Mouse (Mus musculus): ENCODE data around the gene Wdr45.

The Wdr45 gene

DNA sequence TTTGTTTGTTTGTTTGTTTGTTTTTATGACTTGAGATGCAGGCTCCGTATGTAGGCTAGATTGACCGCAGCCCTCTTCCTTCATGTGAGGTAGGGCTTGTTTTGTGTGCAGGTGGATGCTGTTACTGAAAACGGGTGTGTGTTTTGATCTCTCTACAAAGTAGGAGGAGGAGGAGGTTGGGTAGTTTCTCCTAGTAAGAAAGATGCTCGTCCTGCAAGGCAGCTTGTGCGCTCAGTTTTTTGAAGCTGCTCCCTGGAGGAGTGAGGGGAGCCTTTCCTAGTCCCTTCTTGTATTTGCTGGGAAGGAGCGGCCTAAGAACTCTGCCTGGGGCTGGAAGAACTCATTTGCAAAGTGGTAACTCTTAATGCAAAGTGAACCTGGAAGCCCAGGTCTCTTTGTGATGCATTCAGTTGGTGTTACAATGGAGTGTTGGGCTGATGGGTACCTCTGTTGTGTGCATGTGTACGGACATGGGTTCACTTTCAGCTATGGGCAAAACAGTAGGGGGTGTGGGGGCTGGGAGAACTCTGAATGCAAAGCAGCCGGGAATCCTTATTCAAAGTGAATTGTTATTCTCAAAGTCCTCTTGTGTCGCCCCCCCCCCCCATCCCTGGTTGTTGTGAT is 50.6 kb downstream of the Wdr45 start:
- no peak for DNase-seq (ENCODE audit: low spot score)

DNA sequence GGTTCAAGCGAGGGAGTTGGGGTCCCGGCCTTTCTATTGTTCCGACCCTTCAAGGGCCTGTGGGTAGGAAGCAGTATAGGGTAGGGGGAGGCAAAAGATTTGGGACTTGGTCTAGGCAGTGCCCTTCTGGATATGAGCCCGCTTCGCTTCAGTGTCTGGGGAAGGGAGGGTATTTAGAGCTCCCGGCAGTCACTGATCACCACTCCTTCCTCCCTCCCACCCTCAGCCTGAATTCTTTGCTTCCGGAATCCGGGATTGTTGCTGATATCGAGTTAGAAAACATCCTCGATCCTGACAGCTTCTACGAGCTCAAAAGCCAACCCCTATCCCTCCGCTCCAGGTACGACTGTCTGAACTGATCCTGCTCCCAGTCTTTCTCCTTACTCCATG is 51.1 kb downstream of the Wdr45 start:
- DNase-seq (ENCODE audit: low spot score), result no peak

DNA sequence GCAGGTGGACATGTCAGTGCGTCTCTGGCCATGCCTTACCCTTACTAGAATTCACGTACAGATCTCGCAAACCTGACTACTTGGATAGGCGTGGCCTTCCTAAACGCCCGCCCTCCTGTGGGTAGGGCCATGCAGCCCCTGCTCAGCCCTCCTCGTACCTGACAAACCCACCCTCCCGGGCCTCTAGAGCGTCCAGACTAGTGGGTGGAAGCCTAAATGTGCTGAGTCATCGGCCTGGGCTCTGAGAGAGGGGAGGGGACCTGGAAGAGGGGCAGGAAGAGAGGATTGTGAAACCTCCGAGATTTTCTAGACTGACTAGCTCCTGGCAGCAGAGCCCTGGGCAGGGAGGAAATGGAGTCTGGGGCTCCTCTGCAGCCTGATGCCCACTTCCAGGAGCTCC is 51.6 kb downstream of the Wdr45 start:
- DNase-seq (ENCODE audit: low spot score), result no peak

DNA sequence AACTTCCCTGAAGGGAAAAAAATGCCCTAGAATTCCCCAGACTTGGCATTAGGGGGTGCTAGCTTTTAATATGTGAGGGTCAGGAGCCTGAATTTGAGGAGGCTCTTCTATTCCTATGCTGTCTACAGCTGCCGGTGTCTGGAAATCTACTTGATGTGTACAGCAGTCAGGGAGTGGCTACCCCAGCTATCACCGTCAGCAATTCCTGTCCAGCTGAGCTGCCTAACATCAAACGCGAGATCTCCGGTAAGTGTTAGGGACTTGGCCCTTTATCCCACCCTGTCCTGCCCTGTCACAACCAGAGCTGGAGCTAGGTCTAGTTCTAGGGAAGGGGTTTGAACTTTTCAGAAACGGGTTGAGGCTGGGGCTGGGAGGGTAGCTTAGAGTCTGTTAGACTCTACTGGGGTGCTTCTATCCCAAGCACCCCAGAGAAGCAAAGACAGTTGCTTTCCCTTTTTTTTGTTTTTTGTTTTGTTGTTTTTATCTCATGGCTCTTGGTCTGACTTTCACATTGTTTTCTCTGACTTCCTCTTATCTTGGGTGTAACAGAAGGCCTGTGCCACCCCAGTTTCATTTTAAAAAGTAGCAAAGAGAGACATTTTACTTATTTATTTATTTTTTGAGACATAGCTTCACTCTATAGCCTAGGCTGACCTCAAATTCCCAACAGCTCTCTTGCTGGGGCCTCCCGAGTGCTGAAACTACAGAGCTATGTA is 55.3 kb downstream of the Wdr45 start:
- no peak for DNase-seq (ENCODE audit: low spot score)

DNA sequence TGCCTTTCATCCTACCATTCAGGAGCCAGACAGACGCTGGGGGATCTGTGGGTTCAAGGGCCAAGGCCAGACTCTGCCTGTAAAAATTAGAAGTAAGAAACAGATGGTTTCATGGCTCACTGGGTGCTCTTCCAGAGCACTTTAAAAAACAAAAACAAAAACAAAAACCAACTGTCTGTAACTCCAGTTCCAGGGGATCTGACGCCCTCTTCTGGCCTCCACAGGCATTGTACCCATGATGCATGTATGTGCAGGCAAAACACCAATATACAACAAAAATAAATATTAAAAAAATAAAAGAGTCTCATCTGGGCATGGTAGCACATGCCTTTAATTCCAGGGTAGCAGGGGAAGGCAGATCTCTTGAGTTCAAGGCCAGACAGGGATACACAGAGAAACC is 58.6 kb downstream of the Wdr45 start:
- DNase-seq (ENCODE audit: low spot score), result no peak

DNA sequence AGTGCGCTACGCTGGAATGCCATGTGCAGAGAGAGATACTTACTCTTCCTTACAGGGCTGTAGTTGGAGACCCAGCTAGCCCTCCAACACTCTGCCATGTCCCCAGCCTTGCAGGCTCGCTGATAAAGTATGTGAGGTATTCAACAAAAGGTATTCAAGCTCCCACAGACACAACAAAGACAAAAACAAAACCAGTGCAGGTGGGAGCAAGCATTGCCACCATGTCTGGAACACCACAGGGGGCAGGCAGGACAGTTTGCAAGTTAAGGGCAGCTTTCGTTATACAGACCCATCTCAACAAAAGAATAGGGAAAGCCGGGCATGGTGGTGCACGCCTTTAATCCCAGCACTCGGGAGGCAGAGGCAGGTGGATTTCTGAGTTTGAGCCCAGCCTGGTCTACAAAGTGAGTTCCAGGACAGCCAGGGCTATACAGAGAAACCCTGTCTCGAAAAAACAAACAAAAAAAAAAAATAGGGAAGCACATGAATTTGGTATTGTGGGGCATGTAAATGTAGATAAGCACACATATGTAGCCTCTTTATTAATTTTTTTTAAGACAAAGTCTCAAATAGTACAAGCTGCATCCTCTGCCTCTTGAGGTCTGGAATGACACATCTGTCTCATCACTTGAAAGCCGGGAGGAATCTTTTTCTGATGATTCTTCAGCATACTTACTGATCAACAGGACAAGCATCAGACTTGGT is 61.5 kb downstream of the Wdr45 start:
- no peak for DNase-seq (ENCODE audit: low spot score)

DNA sequence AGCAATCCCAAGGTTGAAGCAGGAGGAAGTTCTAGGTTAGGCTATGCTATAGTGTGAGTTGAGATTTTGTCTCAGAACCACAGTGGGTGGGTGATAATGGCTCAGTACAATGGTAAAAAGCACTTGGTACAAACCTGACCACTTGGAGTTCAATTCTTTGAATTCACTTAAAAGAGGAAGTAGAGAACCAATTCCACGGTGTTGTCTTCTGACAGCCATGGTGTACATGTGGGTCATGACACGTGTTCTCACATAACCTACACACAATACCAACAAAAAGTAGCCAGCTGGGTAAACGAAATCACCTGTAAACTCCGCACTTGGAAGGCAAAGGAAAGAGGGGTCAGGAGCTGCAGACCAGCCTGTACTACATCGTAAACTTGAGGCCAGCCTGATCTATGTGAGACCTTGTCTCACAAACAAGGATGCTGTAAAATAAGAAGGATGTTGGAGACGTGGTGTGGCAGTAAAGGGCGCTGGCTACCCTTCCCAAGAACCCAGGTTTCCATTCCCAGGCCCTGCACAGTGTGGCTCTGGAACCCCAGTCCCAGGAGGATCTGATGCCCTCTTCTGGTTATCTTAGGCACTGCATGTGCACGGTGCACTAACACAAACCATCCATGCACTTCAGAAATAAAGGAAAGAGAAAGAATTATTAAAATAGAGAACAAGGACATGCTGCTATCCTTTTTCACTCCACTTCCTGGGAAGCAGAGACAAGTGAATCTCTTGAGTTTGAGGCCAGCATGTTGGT is 62.4 kb downstream of the Wdr45 start:
- no peak for DNase-seq (ENCODE audit: low spot score)
